13 mouse cellular contexts compared by ENCODE assay signal in genomic region chr10:58372430-58373030, GRCm38 (mm10). TPM values are rescaled to one million over a fixed set of nuclear protein-coding genes. Genes with fewer than 3 reads are reported as not detected.
DNase-seq lines count a peak whose midpoint lies in the region; ATAC-seq and TF ChIP-seq lines count a peak whose summit lies in the region.
"Had no signal": no experiment of that assay in that cellular context is flagged by ENCODE, and none has a peak within 500 bp of the region (broad histone marks: within the 10 kb centered on the region; RNA-seq: fewer than 3 reads in every experiment).

No protein-coding gene starts in this region.

- no peak for DNase-seq in heart, postnatal 14 days
- DNase-seq in cerebellum, adult 2 months, result no peak
- DNase-seq: adrenal gland, postnatal 36 days; cerebellum, adult 11-12 months; kidney, adult 11 months; lung, postnatal 14 days had no signal

- peak overlapping the region; percentile 33 for H3K4me2 ChIP-seq in heart, embryonic 11.5 days
- H3K4me2 ChIP-seq in forebrain, embryonic 16.5 days (ENCODE audit: low read length), result no peak overlapping the region
- peak overlapping the region; percentile 24; the same call in 1 of the 2 replicates for H3K4me2 ChIP-seq in stomach, embryonic 16.5 days (ENCODE audit: low read depth, low read length)
- H3K4me2 ChIP-seq: midbrain, embryonic 15.5 days; neural tube, embryonic 13.5 days had no signal

- peak overlapping the region; percentile 10 for H3K4me3 ChIP-seq in heart, embryonic 11.5 days (ENCODE audit: low read depth, low read length)
- H3K4me3 ChIP-seq in megakaryocyte, embryonic 14.5 days (replicated peaks), result peak overlapping the region; percentile 72
- H3K4me3 ChIP-seq in forebrain, embryonic 16.5 days (replicated peaks; ENCODE audit: low read length), result no peak overlapping the region
- H3K4me3 ChIP-seq in stomach, embryonic 16.5 days (replicated peaks; ENCODE audit: low read length), result no peak overlapping the region
- no peak overlapping the region for H3K4me3 ChIP-seq in cerebellum, adult 2 months (replicated peaks; ENCODE audit: insufficient read depth, low read depth, low read length)
- H3K4me3 ChIP-seq: midbrain, embryonic 15.5 days; neural tube, embryonic 13.5 days had no signal

- WGBS in heart, embryonic 11.5 days (ENCODE audit: insufficient replicate concordance), result 66% methylated on average over 6 of the region's 6 CpGs
- 46% methylated on average over 6 of the region's 6 CpGs for WGBS in forebrain, embryonic 16.5 days
- WGBS in stomach, embryonic 16.5 days, result 60% methylated on average over 6 of the region's 6 CpGs
- WGBS in cerebellum, adult 2 months, result 31% methylated on average over 6 of the region's 6 CpGs

- no peak for TF ChIP-seq POLR2A in cerebellum, adult 2 months (IDR thresholded peaks at IDR 0.05; ENCODE audit: borderline replicate concordance, insufficient read depth, low read length)

- no peak for TF ChIP-seq CTCF in cerebellum, adult 2 months (IDR thresholded peaks at IDR 0.05; ENCODE audit: borderline replicate concordance, insufficient read depth, low read depth, low read length)

- H3K27ac ChIP-seq in heart, embryonic 11.5 days (ENCODE audit: low read depth, low read length), result no peak overlapping the region
- peak overlapping the region; percentile 45 for H3K27ac ChIP-seq in forebrain, embryonic 16.5 days (ENCODE audit: low read length)
- H3K27ac ChIP-seq in stomach, embryonic 16.5 days (ENCODE audit: low read length), result peak overlapping the region; percentile 52
- H3K27ac ChIP-seq in cerebellum, adult 2 months (ENCODE audit: insufficient read depth, low read length), result no peak overlapping the region
- H3K27ac ChIP-seq: midbrain, embryonic 15.5 days; neural tube, embryonic 13.5 days had no signal

- no peak for ATAC-seq in heart, embryonic 11.5 days (replicated peaks; ENCODE audit: insufficient number of reproducible peaks, low FRiP score, low TSS enrichment)
- no peak for ATAC-seq in megakaryocyte, adult 5-6 weeks (ENCODE audit: poor library complexity, severe bottlenecking)
- ATAC-seq in forebrain, embryonic 16.5 days, result peak; percentile 61; the same call in 1 of the 2 replicates
- ATAC-seq in stomach, embryonic 16.5 days (ENCODE audit: insufficient read depth, low FRiP score), result no peak

- no peak overlapping the region for H3K9ac ChIP-seq in heart, embryonic 11.5 days (ENCODE audit: low read depth, low read length)
- no peak overlapping the region for H3K9ac ChIP-seq in forebrain, embryonic 16.5 days (replicated peaks; ENCODE audit: low read depth, low read length)
- no peak overlapping the region for H3K9ac ChIP-seq in stomach, embryonic 16.5 days (ENCODE audit: low read length)
- H3K9ac ChIP-seq: midbrain, embryonic 15.5 days; neural tube, embryonic 13.5 days had no signal

- H3K27me3 ChIP-seq in heart, embryonic 11.5 days (ENCODE audit: control insufficient read depth, insufficient read depth, low read length), result no peaks in the 10 kb centered on the region
- H3K27me3 ChIP-seq in megakaryocyte, embryonic 14.5 days (replicated peaks), result no peaks in the 10 kb centered on the region
- H3K27me3 ChIP-seq in forebrain, embryonic 16.5 days (replicated peaks; ENCODE audit: control insufficient read depth, insufficient read depth, low read length), result no peaks in the 10 kb centered on the region
- no peaks in the 10 kb centered on the region for H3K27me3 ChIP-seq in stomach, embryonic 16.5 days (ENCODE audit: control insufficient read depth, insufficient read depth, low read length)
- no peaks in the 10 kb centered on the region for H3K27me3 ChIP-seq in cerebellum, adult 2 months (ENCODE audit: control insufficient read depth, insufficient read depth, low read length)
- H3K27me3 ChIP-seq: midbrain, embryonic 15.5 days; neural tube, embryonic 13.5 days had no signal

- H3K36me3 ChIP-seq in heart, embryonic 11.5 days (ENCODE audit: control insufficient read depth, insufficient read depth, low read length), result no peaks in the 10 kb centered on the region
- peaks cover 74% of the 10 kb centered on the region for H3K36me3 ChIP-seq in megakaryocyte, embryonic 14.5 days (replicated peaks; ENCODE audit: low read length)
- no peaks in the 10 kb centered on the region for H3K36me3 ChIP-seq in forebrain, embryonic 16.5 days (ENCODE audit: control insufficient read depth, insufficient read depth)
- H3K36me3 ChIP-seq in stomach, embryonic 16.5 days (ENCODE audit: control insufficient read depth, insufficient read depth, low read length), result no peaks in the 10 kb centered on the region
- H3K36me3 ChIP-seq: midbrain, embryonic 15.5 days; neural tube, embryonic 13.5 days had no signal

- H3K4me1 ChIP-seq in heart, embryonic 11.5 days (ENCODE audit: control insufficient read depth, insufficient read depth, low read length), result peaks cover 38% of the 10 kb centered on the region
- peaks cover 84% of the 10 kb centered on the region for H3K4me1 ChIP-seq in megakaryocyte, embryonic 14.5 days
- peaks cover 24% of the 10 kb centered on the region for H3K4me1 ChIP-seq in forebrain, embryonic 16.5 days (replicated peaks; ENCODE audit: control insufficient read depth, insufficient read depth, low read length)
- H3K4me1 ChIP-seq in stomach, embryonic 16.5 days (ENCODE audit: control insufficient read depth, insufficient read depth, low read length), result peaks cover 39% of the 10 kb centered on the region
- H3K4me1 ChIP-seq in cerebellum, adult 2 months (ENCODE audit: control insufficient read depth, insufficient read depth, low read length), result peaks cover 10% of the 10 kb centered on the region

- no peaks in the 10 kb centered on the region for H3K9me3 ChIP-seq in heart, embryonic 11.5 days (replicated peaks; ENCODE audit: control insufficient read depth, low read length)
- H3K9me3 ChIP-seq in megakaryocyte, embryonic 14.5 days, result no peaks in the 10 kb centered on the region
- no peaks in the 10 kb centered on the region for H3K9me3 ChIP-seq in forebrain, embryonic 16.5 days (ENCODE audit: control insufficient read depth, low read length)
- no peaks in the 10 kb centered on the region for H3K9me3 ChIP-seq in stomach, embryonic 16.5 days (replicated peaks; ENCODE audit: control insufficient read depth, low read length)
- H3K9me3 ChIP-seq: midbrain, embryonic 15.5 days; neural tube, embryonic 13.5 days had no signal

- intact Hi-C loops in heart, postnatal 14 days (cut with DNase I), result loop anchor here (5.0 kb wide), 1 partner anchor 45 kb away; no protein-coding TSS in a partner anchor

RNA-seq across cellular contexts. Expression of gene Lims1, which starts 49.3 kb away (rescaled TPM):
- polyA plus RNA-seq in heart, embryonic 11.5 days (2014; fragmentation: Nextera tagmentation; extraction: Ambion mirVana), result 120 and 125 TPM in 2 replicates
- total RNA-seq in heart, postnatal 14 days (2021), result 100 to 1,000 TPM; 166 to 183 TPM
- 2.9 and 6.5 TPM in 2 replicates for polyA plus RNA-seq in megakaryocyte, embryonic 14.5 days (2012; ENCODE audit: insufficient read depth, low replicate concordance)
- total RNA-seq in megakaryocyte, adult 5-6 weeks (2015), result 239 and 260 TPM in 2 replicates
- total RNA-seq in megakaryocyte, adult 5-6 weeks (2017), result 171 and 182 TPM in 2 replicates
- 64.2 and 73.6 TPM in 2 replicates for polyA plus RNA-seq in forebrain, embryonic 16.5 days (2015; fragmentation: Nextera tagmentation; extraction: Ambion mirVana)
- polyA plus RNA-seq in stomach, embryonic 16.5 days (2015; fragmentation: Nextera tagmentation; extraction: Ambion mirVana), result 136 and 161 TPM in 2 replicates
- polyA plus RNA-seq in cerebellum, adult 2 months (2012; rRNA removed), result 16.5 and 17.4 TPM in 2 replicates

Comparison
In these comparisons a context has a peak if more than half of its experiments do, and no peak if none do; other contexts are left out.
1. H3K27ac ChIP-seq: peak in forebrain, embryonic 16.5 days (single experiment) and stomach, embryonic 16.5 days (single experiment); none in heart, embryonic 11.5 days (single experiment) and cerebellum, adult 2 months (single experiment).
2. H3K4me3 ChIP-seq: peak in heart, embryonic 11.5 days (single experiment) and megakaryocyte, embryonic 14.5 days (single experiment); none in forebrain, embryonic 16.5 days (single experiment), stomach, embryonic 16.5 days (single experiment) and cerebellum, adult 2 months (single experiment).